Mouse (Mus musculus) urinary bladder, adult 18-20 months (tissue): ENCODE results near the gene Cdh23.

Experiments used
- DNase-seq, 2 experiments: peaks; one replicate each; pipeline ENCODE4 v3.0.0; 2022; ENCODE audit warnings: low spot score in 2 of 2, mixed read lengths in 2 of 2

Gene Cdh23

GRCm38 (mm10) chr10:60400507-60401295, 295.6 kb downstream of the Cdh23 start:
- DNase-seq, result no peak

- DNase-seq, result no peak
Observed at GRCm38 (mm10) chr10:60399449-60399848, 296.8 kb downstream of the Cdh23 start, which contains the start of gene Gm17455. Gene Gm17455, plus strand, starts transcription at chr10:60399726.

- DNase-seq, result no peak
Observed at GRCm38 (mm10) chr10:60398051-60398814, 298.1 kb downstream of the Cdh23 start.

GRCm38 (mm10) chr10:60395605-60396004, 300.7 kb downstream of the Cdh23 start:
- DNase-seq, result no peak

- no peak for DNase-seq
Observed at GRCm38 (mm10) chr10:60394936-60395335, 301.4 kb downstream of the Cdh23 start.

GRCm38 (mm10) chr10:60391661-60392060, 304.6 kb downstream of the Cdh23 start:
- no peak for DNase-seq

GRCm38 (mm10) chr10:60390904-60391420, 305.3 kb downstream of the Cdh23 start:
- no peak for DNase-seq

- no peak for DNase-seq
Observed at GRCm38 (mm10) chr10:60390177-60390903, 305.9 kb downstream of the Cdh23 start.

- no peak for DNase-seq
Observed at GRCm38 (mm10) chr10:60389447-60389865, 306.8 kb downstream of the Cdh23 start.

GRCm38 (mm10) chr10:60388332-60388731, 308.0 kb downstream of the Cdh23 start:
- no peak for DNase-seq

GRCm38 (mm10) chr10:60381142-60381925, 315.0 kb downstream of the Cdh23 start:
- DNase-seq, result no peak

- no peak for DNase-seq
Observed at GRCm38 (mm10) chr10:60380229-60380628, 316.1 kb downstream of the Cdh23 start.

- DNase-seq, result no peak
Observed at GRCm38 (mm10) chr10:60379419-60379957, 316.8 kb downstream of the Cdh23 start.

GRCm38 (mm10) chr10:60376704-60377103, 319.6 kb downstream of the Cdh23 start:
- DNase-seq, result no peak

GRCm38 (mm10) chr10:60373937-60374578, 322.2 kb downstream of the Cdh23 start:
- no peak for DNase-seq

GRCm38 (mm10) chr10:60373543-60373936, 322.8 kb downstream of the Cdh23 start:
- DNase-seq, result no peak

- DNase-seq, result no peak
Observed at GRCm38 (mm10) chr10:60371596-60372386, 324.5 kb downstream of the Cdh23 start.

- DNase-seq, result no peak
Observed at GRCm38 (mm10) chr10:60370601-60371061, 325.7 kb downstream of the Cdh23 start.

- no peak for DNase-seq
Observed at GRCm38 (mm10) chr10:60370098-60370497, 326.2 kb downstream of the Cdh23 start.
